Mouse (Mus musculus): ENCODE results near the gene Ski. TPM values are rescaled to one million over a fixed set of nuclear protein-coding genes. Genes with fewer than 3 reads are reported as not detected.

Ski gene
- polyA plus RNA-seq, 1 experiment from 2014 or later, result 12.7 TPM

GRCm38 (mm10) chr4:155152476-155152875 lies 69.9 kb downstream of the Ski start:
- no peak for ATAC-seq (ENCODE audit: low FRiP score)
- WGBS, result 95% methylated on average over 6 of the region's 6 CpGs
- no peak for DNase-seq (ENCODE audit: low spot score, missing footprints)
- no peak overlapping the region for H3K4me2 ChIP-seq
- no peak overlapping the region for H3K9ac ChIP-seq (ENCODE audit: low read length)
- H3K27me3 ChIP-seq (ENCODE audit: control insufficient read depth, insufficient read depth, low read length), result no peaks in the 10 kb centered on the region
- no peak overlapping the region for H3K4me3 ChIP-seq (ENCODE audit: low read depth, low read length)
- H3K4me1 ChIP-seq (ENCODE audit: control insufficient read depth, insufficient read depth, low read length), result peaks cover 11% of the 10 kb centered on the region
- peaks cover 11% of the 10 kb centered on the region for H3K36me3 ChIP-seq (ENCODE audit: control insufficient read depth, insufficient read depth, low read length)
- no peak overlapping the region for H3K27ac ChIP-seq (ENCODE audit: low read depth, low read length)
- no peaks in the 10 kb centered on the region for H3K9me3 ChIP-seq (ENCODE audit: control insufficient read depth, low read length)

GRCm38 (mm10) chr4:155151845-155152244 lies 70.5 kb downstream of the Ski start:
- no peak overlapping the region for H3K4me3 ChIP-seq (ENCODE audit: low read depth, low read length)
- H3K27me3 ChIP-seq (ENCODE audit: control insufficient read depth, insufficient read depth, low read length), result no peaks in the 10 kb centered on the region

GRCm38 (mm10) chr4:155151221-155151788 lies 71.1 kb downstream of the Ski start:
- Histone ChIP-seq H3K27me3 (ENCODE audit: control insufficient read depth, insufficient read depth, low read length) (no peaks in the 10 kb centered on the region), H3K9me3 (ENCODE audit: control insufficient read depth, low read length) (no peaks in the 10 kb centered on the region), H3K27ac (ENCODE audit: low read depth, low read length) (no peak overlapping the region), H3K4me3 (ENCODE audit: low read depth, low read length) (peak overlapping the region; percentile 36), H3K4me2 (peak overlapping the region; percentile 85), H3K36me3 (ENCODE audit: control insufficient read depth, insufficient read depth, low read length) (peaks cover 2% of the 10 kb centered on the region; the same call in 1 of the 2 replicates), H3K9ac (ENCODE audit: low read length) (peak overlapping the region; percentile 64), H3K4me1 (ENCODE audit: control insufficient read depth, insufficient read depth, low read length) (peaks cover 11% of the 10 kb centered on the region)
- 54% methylated on average over 12 of the region's 12 CpGs for WGBS
- no peak for DNase-seq (ENCODE audit: low spot score, missing footprints)
- no peak for ATAC-seq (ENCODE audit: low FRiP score)

More at GRCm38 (mm10) chr4:155151845-155152244, 70.5 kb downstream of the Ski start:
- no peak for ATAC-seq (ENCODE audit: low FRiP score)
- WGBS, result 85% methylated on average over 4 of the region's 4 CpGs
- Histone ChIP-seq H3K9me3 (ENCODE audit: control insufficient read depth, low read length) (no peaks in the 10 kb centered on the region), H3K9ac (ENCODE audit: low read length) (no peak overlapping the region), H3K4me1 (ENCODE audit: control insufficient read depth, insufficient read depth, low read length) (peaks cover 11% of the 10 kb centered on the region), H3K4me2 (no peak overlapping the region), H3K36me3 (ENCODE audit: control insufficient read depth, insufficient read depth, low read length) (peaks cover 6% of the 10 kb centered on the region), H3K27ac (ENCODE audit: low read depth, low read length) (no peak overlapping the region)
- no peak for DNase-seq (ENCODE audit: low spot score, missing footprints)

- H3K4me2 ChIP-seq, result peak overlapping the region; percentile 85
- H3K27ac ChIP-seq (ENCODE audit: low read depth, low read length), result no peak overlapping the region
- H3K36me3 ChIP-seq (ENCODE audit: control insufficient read depth, insufficient read depth, low read length), result no peaks in the 10 kb centered on the region
- WGBS, result 7% methylated on average over 68 of the region's 73 CpGs
- peak overlapping the region; percentile 64 for H3K9ac ChIP-seq (ENCODE audit: low read length)
- peak overlapping the region; percentile 36 for H3K4me3 ChIP-seq (ENCODE audit: low read depth, low read length)
- H3K27me3 ChIP-seq (ENCODE audit: control insufficient read depth, insufficient read depth, low read length), result no peaks in the 10 kb centered on the region
- peak; percentile 80 for ATAC-seq (ENCODE audit: low FRiP score)
- peak; percentile 97 for DNase-seq (ENCODE audit: low spot score, missing footprints)
- H3K4me1 ChIP-seq (ENCODE audit: control insufficient read depth, insufficient read depth, low read length), result peaks cover 11% of the 10 kb centered on the region
- H3K9me3 ChIP-seq (ENCODE audit: control insufficient read depth, low read length), result no peaks in the 10 kb centered on the region
These were observed 71.9 kb downstream of the Ski start for GRCm38 (mm10) chr4:155150276-155151113.

- ATAC-seq (ENCODE audit: low FRiP score) (no peak), DNase-seq (ENCODE audit: low spot score, missing footprints) (no peak)
- no peak overlapping the region for H3K27ac ChIP-seq (ENCODE audit: low read depth, low read length)
- 77% methylated on average over 6 of the region's 6 CpGs for WGBS
- H3K4me1 ChIP-seq (ENCODE audit: control insufficient read depth, insufficient read depth, low read length), result peaks cover 13% of the 10 kb centered on the region
- peak overlapping the region; percentile 64 for H3K9ac ChIP-seq (ENCODE audit: low read length)
- H3K4me2 ChIP-seq, result no peak overlapping the region
- H3K36me3 ChIP-seq (ENCODE audit: control insufficient read depth, insufficient read depth, low read length), result no peaks in the 10 kb centered on the region
- H3K4me3 ChIP-seq (ENCODE audit: low read depth, low read length), result no peak overlapping the region
- no peaks in the 10 kb centered on the region for H3K9me3 ChIP-seq (ENCODE audit: control insufficient read depth, low read length)
- H3K27me3 ChIP-seq (ENCODE audit: control insufficient read depth, insufficient read depth, low read length), result no peaks in the 10 kb centered on the region
These were observed 72.5 kb downstream of the Ski start for GRCm38 (mm10) chr4:155149941-155150275.

GRCm38 (mm10) chr4:155148910-155149698 lies 73.3 kb downstream of the Ski start:
- H3K36me3 ChIP-seq (ENCODE audit: control insufficient read depth, insufficient read depth, low read length), result no peaks in the 10 kb centered on the region
- no peaks in the 10 kb centered on the region for H3K9me3 ChIP-seq (ENCODE audit: control insufficient read depth, low read length)
- no peak for DNase-seq (ENCODE audit: low spot score, missing footprints)
- no peak overlapping the region for H3K9ac ChIP-seq (ENCODE audit: low read length)
- peaks cover 21% of the 10 kb centered on the region for H3K4me1 ChIP-seq (ENCODE audit: control insufficient read depth, insufficient read depth, low read length)
- no peak overlapping the region for H3K27ac ChIP-seq (ENCODE audit: low read depth, low read length)
- WGBS, result 81% methylated on average over 8 of the region's 8 CpGs
- H3K4me2 ChIP-seq, result no peak overlapping the region
- no peak for ATAC-seq (ENCODE audit: low FRiP score)
- no peaks in the 10 kb centered on the region for H3K27me3 ChIP-seq (ENCODE audit: control insufficient read depth, insufficient read depth, low read length)
- no peak overlapping the region for H3K4me3 ChIP-seq (ENCODE audit: low read depth, low read length)

GRCm38 (mm10) chr4:155148453-155148852 lies 73.9 kb downstream of the Ski start:
- Histone ChIP-seq H3K4me3 (ENCODE audit: low read depth, low read length) (no peak overlapping the region), H3K27me3 (ENCODE audit: control insufficient read depth, insufficient read depth, low read length) (no peaks in the 10 kb centered on the region), H3K4me1 (ENCODE audit: control insufficient read depth, insufficient read depth, low read length) (peaks cover 27% of the 10 kb centered on the region), H3K9me3 (ENCODE audit: control insufficient read depth, low read length) (no peaks in the 10 kb centered on the region), H3K27ac (ENCODE audit: low read depth, low read length) (no peak overlapping the region), H3K4me2 (no peak overlapping the region), H3K9ac (ENCODE audit: low read length) (no peak overlapping the region), H3K36me3 (ENCODE audit: control insufficient read depth, insufficient read depth, low read length) (no peaks in the 10 kb centered on the region)
- 85% methylated on average over 4 of the region's 4 CpGs for WGBS
- DNase-seq (ENCODE audit: low spot score, missing footprints), result no peak
- no peak for ATAC-seq (ENCODE audit: low FRiP score)

GRCm38 (mm10) chr4:155146107-155146823 lies 76.1 kb downstream of the Ski start:
- no peaks in the 10 kb centered on the region for H3K27me3 ChIP-seq (ENCODE audit: control insufficient read depth, insufficient read depth, low read length)
- no peak overlapping the region for H3K9ac ChIP-seq (ENCODE audit: low read length)
- no peak overlapping the region for H3K27ac ChIP-seq (ENCODE audit: low read depth, low read length)
- peaks cover 26% of the 10 kb centered on the region for H3K4me1 ChIP-seq (ENCODE audit: control insufficient read depth, insufficient read depth, low read length)
- H3K4me2 ChIP-seq, result no peak overlapping the region
- WGBS, result 78% methylated on average over 14 of the region's 14 CpGs
- H3K9me3 ChIP-seq (ENCODE audit: control insufficient read depth, low read length), result no peaks in the 10 kb centered on the region
- no peak overlapping the region for H3K4me3 ChIP-seq (ENCODE audit: low read depth, low read length)
- DNase-seq (ENCODE audit: low spot score, missing footprints) (no peak), ATAC-seq (ENCODE audit: low FRiP score) (no peak)
- no peaks in the 10 kb centered on the region for H3K36me3 ChIP-seq (ENCODE audit: control insufficient read depth, insufficient read depth, low read length)

Data from midbrain, embryonic 11.5 days (tissue).